Mouse (Mus musculus): Measurements from ENCODE around the gene Mpped2. TPM values are rescaled to one million over a fixed set of nuclear protein-coding genes. Genes with fewer than 3 reads are reported as not detected.

Mpped2 gene
- polyA plus RNA-seq, 1 experiment: 7.6 TPM

DNA sequence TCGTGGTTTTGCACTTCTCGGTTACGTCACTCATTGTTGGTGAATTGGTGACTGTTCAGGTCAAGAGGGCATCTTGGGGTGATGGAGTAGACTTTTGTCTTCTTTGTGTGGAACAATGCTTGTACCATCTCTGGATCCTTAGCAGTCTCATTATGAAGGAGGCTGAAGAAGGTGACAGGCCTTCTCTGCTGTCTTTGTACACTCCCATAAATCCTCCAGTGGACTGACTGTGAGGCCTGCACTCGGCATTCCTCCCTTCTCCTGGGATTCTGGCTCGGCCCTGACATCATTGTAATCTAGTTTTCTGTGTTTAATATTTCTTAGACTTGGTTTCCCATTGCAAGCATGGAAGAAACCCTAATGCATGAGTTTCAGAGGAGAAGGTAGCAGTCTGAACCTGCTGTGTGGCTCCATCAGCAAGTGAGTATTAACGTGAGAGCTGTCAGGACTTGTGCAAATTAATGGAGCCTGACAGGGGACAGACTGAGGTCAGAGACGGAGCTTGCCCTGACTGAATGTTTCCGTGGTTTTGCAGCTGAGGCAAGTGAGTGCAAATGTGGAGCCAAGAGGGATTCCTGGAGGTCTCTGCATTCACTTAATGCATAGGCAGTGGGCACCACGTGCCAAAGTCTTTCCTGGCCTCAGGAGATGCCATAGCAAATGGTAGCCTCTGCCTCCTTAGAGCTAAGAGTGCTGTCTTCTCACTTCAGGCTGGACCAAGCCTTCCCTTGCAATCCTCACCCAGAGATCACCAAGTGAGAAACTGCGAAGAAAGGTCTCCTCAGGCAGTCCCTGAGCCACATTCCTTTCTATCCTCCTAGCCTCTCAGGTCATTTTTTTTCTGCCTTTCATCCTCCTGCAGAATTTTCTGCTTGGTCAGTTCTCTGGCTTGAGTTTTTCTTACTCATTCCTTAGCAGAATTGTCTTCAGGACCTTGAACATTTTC is 81.5 kb downstream of the Mpped2 start:
- no peak for TF ChIP-seq EP300 (IDR thresholded peaks at IDR 0.05; ENCODE audit: insufficient read depth, low read depth, low read length)
- TF ChIP-seq POLR2A (IDR thresholded peaks at IDR 0.05; ENCODE audit: insufficient read depth, low read length): no peak
- no peak for TF ChIP-seq CTCF (IDR thresholded peaks at IDR 0.05; ENCODE audit: low read depth, low read length)
- Histone ChIP-seq H3K4me3 (ENCODE audit: low read depth, low read length) (no peak overlapping the region), H3K36me3 (ENCODE audit: control insufficient read depth, insufficient read depth, low read length, poor library complexity, severe bottlenecking) (no peaks in the 10 kb centered on the region), H3K4me1 (ENCODE audit: control insufficient read depth, insufficient read depth, low read length) (no peaks in the 10 kb centered on the region), H3K27me3 (ENCODE audit: control insufficient read depth, insufficient read depth, low read length, poor library complexity, severe bottlenecking) (no peaks in the 10 kb centered on the region), H3K9me3 (replicated peaks; ENCODE audit: control insufficient read depth, insufficient read depth, low read length, poor library complexity, severe bottlenecking) (no peaks in the 10 kb centered on the region), H3K27ac (ENCODE audit: insufficient read depth, low read length) (no peak overlapping the region), H3K9ac (ENCODE audit: low read depth, poor library complexity, severe bottlenecking) (no peak overlapping the region)

DNA sequence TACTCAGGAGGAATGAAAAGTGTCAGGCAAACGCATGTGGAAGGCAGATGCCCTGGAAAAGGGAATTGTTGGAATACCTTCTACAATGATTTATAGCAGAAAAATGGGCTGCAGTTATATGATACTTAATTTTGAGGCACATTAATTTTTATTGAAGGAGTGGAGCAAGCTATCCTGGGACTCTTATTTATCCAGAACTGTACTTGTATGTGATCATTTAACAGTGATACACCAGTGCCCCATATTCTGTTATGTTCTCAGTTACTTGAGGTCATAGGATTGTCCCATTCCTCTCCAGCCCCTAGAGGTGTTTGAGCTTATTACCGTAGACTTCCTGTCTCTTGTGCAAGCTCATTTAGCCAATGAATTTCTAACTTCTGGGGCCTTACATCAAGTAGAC is 82.9 kb downstream of the Mpped2 start:
- Histone ChIP-seq H3K4me3 (ENCODE audit: low read depth, low read length) (no peak overlapping the region), H3K4me1 (ENCODE audit: control insufficient read depth, insufficient read depth, low read length) (no peaks in the 10 kb centered on the region), H3K9me3 (replicated peaks; ENCODE audit: control insufficient read depth, insufficient read depth, low read length, poor library complexity, severe bottlenecking) (no peaks in the 10 kb centered on the region), H3K9ac (ENCODE audit: low read depth, poor library complexity, severe bottlenecking) (no peak overlapping the region), H3K27me3 (ENCODE audit: control insufficient read depth, insufficient read depth, low read length, poor library complexity, severe bottlenecking) (no peaks in the 10 kb centered on the region), H3K36me3 (ENCODE audit: control insufficient read depth, insufficient read depth, low read length, poor library complexity, severe bottlenecking) (no peaks in the 10 kb centered on the region), H3K27ac (ENCODE audit: insufficient read depth, low read length) (no peak overlapping the region)
- TF ChIP-seq CTCF (IDR thresholded peaks at IDR 0.05; ENCODE audit: low read depth, low read length): no peak

DNA sequence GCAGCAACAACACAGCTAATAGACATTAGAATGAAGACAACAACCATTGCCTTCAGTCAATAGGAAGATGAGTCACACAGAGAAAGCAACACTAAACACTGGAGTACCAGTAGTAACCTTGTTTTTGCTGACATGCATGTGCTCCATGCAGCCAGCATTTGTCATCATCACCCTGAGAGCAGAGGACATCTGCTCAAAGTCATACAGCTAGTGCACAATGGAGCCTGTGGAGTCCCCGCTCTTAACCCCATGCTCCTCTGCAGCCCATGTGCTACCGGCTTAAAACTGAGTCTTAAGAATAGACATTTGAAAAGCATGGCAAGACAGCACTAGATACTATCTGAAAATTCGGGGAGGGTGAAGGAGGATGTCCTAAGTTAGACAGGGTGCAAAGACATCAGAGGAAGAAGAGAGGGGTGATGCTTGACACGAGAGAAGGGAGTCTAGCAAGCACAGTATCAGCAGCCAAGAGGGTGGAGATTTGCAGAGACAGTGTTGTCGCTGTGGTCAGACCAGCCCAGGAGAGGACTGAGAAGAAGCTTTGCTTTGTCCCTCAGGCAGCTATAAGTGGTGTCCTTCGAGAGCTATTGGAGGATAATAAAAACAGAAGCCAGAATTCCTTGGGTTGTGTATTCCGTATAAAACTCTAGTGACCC is 85.9 kb downstream of the Mpped2 start:
- Histone ChIP-seq H3K36me3 (ENCODE audit: control insufficient read depth, insufficient read depth, low read length, poor library complexity, severe bottlenecking) (no peaks in the 10 kb centered on the region), H3K27ac (ENCODE audit: insufficient read depth, low read length) (no peak overlapping the region), H3K9me3 (replicated peaks; ENCODE audit: control insufficient read depth, insufficient read depth, low read length, poor library complexity, severe bottlenecking) (no peaks in the 10 kb centered on the region), H3K4me1 (ENCODE audit: control insufficient read depth, insufficient read depth, low read length) (no peaks in the 10 kb centered on the region), H3K9ac (ENCODE audit: low read depth, poor library complexity, severe bottlenecking) (no peak overlapping the region), H3K27me3 (ENCODE audit: control insufficient read depth, insufficient read depth, low read length, poor library complexity, severe bottlenecking) (no peaks in the 10 kb centered on the region), H3K4me3 (ENCODE audit: low read depth, low read length) (no peak overlapping the region)
- TF ChIP-seq EP300 (IDR thresholded peaks at IDR 0.05; ENCODE audit: insufficient read depth, low read depth, low read length) (no peak), CTCF (IDR thresholded peaks at IDR 0.05; ENCODE audit: low read depth, low read length) (no peak), POLR2A (IDR thresholded peaks at IDR 0.05; ENCODE audit: insufficient read depth, low read length) (no peak)

DNA sequence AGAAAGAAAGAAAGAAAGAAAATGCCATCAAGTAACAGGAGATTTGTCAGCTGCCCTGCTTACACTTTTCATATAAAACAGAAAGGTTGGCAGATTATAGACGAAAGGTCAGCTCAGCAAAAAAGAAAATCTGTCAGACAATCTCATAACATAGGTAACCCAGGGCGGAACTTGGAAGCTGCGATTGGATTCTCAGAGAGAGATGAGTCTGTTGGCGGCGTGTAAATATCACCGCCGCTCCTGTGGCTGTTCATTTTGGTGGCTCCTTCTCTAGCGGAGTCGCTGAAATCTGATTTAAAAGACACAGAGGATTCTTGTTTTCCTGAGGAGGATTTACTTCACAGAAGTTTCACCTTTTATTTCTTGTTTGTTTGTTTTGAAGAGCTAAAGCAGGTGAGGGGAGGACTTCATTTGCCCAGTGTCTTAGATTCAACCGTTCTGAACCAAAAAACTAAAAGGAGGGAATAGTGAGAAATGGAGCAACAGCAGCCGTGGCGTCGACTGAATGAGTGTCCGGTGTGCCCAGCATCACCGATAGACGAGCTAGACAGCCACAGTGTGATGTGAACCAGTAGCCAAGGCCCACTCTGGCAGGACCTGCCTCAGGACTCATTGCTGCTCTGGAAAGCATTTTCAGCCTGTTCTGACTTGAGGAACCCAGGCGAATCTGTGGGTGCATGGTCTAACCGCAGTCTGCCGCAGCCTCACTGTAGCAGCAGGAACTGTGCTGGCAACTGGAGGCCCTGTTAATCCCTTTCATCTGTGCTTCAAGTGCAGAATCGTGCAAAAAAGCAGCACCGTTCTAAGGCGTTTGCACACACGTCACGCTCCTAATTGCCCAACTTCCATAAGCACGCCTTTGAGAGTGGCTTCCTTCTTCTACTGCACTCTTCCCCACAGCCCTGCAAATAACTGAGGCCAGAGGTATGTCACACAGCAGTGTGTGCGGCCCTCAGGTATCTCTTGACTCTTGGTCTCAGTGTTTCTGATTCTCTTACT is 88.4 kb downstream of the Mpped2 start:
- Histone ChIP-seq H3K9ac (ENCODE audit: low read depth, poor library complexity, severe bottlenecking) (no peak overlapping the region), H3K27ac (ENCODE audit: insufficient read depth, low read length) (no peak overlapping the region), H3K4me3 (ENCODE audit: low read depth, low read length) (no peak overlapping the region), H3K4me1 (ENCODE audit: control insufficient read depth, insufficient read depth, low read length) (no peaks in the 10 kb centered on the region), H3K27me3 (ENCODE audit: control insufficient read depth, insufficient read depth, low read length, poor library complexity, severe bottlenecking) (no peaks in the 10 kb centered on the region), H3K9me3 (replicated peaks; ENCODE audit: control insufficient read depth, insufficient read depth, low read length, poor library complexity, severe bottlenecking) (no peaks in the 10 kb centered on the region), H3K36me3 (ENCODE audit: control insufficient read depth, insufficient read depth, low read length, poor library complexity, severe bottlenecking) (no peaks in the 10 kb centered on the region)
- TF ChIP-seq EP300 (IDR thresholded peaks at IDR 0.05; ENCODE audit: insufficient read depth, low read depth, low read length) (no peak), CTCF (IDR thresholded peaks at IDR 0.05; ENCODE audit: low read depth, low read length) (no peak), POLR2A (IDR thresholded peaks at IDR 0.05; ENCODE audit: insufficient read depth, low read length) (no peak)

DNA sequence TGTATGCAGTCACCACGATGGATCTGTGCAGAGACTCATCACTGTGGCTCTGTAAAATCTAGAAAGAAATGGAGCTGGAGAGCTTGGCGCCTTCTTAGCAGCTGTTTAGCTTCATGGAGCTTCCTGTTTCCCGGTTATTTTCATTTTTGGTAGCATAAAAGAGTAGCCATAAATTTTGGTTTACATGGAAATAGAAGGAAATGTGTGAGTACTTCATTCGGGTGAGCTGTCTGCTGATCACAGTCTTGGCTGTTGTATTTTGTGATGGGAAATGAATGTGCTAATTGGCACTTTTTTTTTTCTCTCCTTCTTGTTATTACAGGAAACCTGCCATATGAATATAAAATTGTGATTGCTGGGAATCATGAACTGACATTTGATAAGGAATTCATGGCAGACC is 90.2 kb downstream of the Mpped2 start:
- no peaks in the 10 kb centered on the region for H3K36me3 ChIP-seq (ENCODE audit: control insufficient read depth, insufficient read depth, low read length, poor library complexity, severe bottlenecking)
- no peaks in the 10 kb centered on the region for H3K4me1 ChIP-seq (ENCODE audit: control insufficient read depth, insufficient read depth, low read length)
- H3K4me3 ChIP-seq (ENCODE audit: low read depth, low read length): no peak overlapping the region
- no peaks in the 10 kb centered on the region for H3K9me3 ChIP-seq (replicated peaks; ENCODE audit: control insufficient read depth, insufficient read depth, low read length, poor library complexity, severe bottlenecking)
- H3K27me3 ChIP-seq (ENCODE audit: control insufficient read depth, insufficient read depth, low read length, poor library complexity, severe bottlenecking): no peaks in the 10 kb centered on the region
- TF ChIP-seq EP300 (IDR thresholded peaks at IDR 0.05; ENCODE audit: insufficient read depth, low read depth, low read length) (no peak), CTCF (IDR thresholded peaks at IDR 0.05; ENCODE audit: low read depth, low read length) (no peak), POLR2A (IDR thresholded peaks at IDR 0.05; ENCODE audit: insufficient read depth, low read length) (no peak)
- no peak overlapping the region for H3K27ac ChIP-seq (ENCODE audit: insufficient read depth, low read length)
- H3K9ac ChIP-seq (ENCODE audit: low read depth, poor library complexity, severe bottlenecking): no peak overlapping the region
